Mouse (Mus musculus): ENCODE measurements at regions not wholly inside any gene's neighbourhood (a gene's known extent, or its start where the extent isn't known, plus 50 kb on each side); places are given as distances from the start of the nearest gene placed in this dataset.
A peak's percentile ranks its signal among the peaks of the same experiment; 100 is the strongest.

DNA sequence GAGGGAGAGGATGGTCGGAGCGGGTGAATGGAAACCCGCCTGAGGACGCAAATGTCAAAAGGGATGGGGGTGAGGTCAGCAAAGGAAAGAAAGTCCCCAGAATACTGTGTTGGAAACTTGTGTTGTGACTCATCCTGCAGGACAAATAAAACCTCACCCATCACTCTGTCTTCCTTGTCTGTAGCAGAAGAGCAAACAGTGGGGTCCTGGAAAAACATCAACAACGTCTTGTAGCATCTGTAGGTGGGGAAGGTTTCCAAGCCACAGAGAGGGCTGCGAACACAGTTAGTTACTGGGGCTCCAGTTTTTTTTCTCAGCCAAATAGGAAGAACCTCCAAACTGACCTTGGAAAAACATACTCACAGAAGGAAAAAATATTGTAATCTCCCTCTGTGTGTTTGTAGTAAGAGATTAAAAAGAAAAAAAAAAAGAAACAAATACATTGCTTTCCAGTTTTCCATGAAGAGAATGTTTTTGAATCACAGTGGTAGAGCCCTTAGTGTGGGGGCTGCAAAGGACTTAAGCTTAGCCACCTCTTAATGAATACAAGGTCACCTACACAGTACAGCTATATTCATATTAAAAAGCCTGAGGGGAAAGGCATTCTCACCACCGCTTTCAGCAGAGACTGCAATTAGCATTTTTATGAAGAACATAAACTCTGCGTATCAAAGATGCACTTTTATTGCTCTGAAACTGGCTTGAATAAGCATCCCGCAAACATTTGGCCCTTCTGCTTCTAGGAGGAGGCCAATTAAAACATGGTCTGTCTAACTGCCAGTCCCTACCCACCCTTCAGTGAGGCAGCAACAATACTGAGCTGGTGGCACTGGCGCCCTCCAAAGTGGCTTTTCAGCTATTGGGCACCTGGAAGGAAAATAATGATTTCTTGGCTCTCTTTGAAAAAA, 198.6 kb upstream of the Tprg start:
- peak in 1 of 2 experiments; percentile 42 for DNase-seq (ENCODE audit: inconsistent age in 2 of 2, low spot score in 1 of 2)

GRCm38 (mm10) chr16:25088649-25089019, 198.0 kb upstream of the Tprg start:
- DNase-seq (ENCODE audit: inconsistent age in 2 of 2, low spot score in 1 of 2), result no peak

DNA sequence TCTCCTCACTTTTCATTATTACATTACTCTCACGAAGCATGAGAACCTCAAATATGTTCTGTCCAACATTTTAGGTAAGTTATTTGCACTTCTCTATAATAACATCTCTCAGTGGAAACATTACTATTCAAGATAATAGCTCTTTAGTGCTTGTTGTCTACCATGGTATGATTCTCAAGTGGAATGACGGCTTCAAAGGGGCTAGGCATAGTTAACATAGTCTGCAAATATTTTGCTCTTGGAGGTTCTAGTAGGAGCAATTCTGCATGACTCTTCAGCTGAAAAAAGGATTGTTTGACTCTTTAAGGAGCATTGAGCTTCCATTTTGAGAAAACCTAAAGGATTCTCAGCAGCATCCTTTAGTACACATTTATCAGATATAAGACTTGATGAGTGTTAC, 182.5 kb upstream of the Tprg start:
- no peak for DNase-seq (ENCODE audit: inconsistent age in 2 of 2, low spot score in 1 of 2)

DNA sequence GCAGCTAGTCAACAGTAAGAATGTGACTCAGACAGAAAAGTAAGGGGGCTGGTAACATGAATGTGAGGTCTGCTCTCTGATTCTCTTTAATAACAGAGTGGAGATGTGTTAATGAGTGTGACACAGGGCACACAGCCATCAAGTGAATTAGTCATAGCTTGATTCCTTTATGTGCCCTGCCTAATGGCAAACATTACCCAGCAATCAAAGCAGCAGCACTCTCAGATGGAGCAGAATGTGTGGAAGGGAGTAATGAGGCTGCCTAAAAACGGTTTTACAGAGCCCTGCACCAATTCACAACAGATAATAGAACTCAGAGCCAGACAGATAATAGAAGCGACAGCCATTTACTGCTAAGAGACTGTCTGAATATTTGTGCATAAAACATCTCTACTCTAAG, 182.0 kb upstream of the Tprg start:
- no peak for DNase-seq (ENCODE audit: inconsistent age in 2 of 2, low spot score in 1 of 2)

DNA sequence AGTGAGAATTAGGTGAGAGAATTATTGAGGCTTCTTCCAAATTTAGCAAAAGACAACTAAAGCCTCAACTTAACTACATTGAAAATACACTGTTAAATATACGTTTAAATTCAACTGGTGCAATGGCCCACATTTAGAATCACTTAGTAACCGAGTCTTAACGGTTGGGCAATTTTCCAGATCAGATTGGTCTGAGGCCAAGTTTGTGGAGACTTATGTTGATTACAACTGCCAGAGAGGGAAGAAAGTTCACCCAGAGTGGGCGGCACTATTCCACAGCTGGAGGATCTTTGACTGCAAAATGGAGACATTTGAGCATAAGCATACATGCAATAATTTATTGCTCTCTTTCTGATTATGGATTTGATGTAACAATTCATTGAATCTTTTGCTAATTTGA, 146.5 kb upstream of the Tprg start:
- peak; percentile 15 to 71 for DNase-seq (ENCODE audit: inconsistent age in 2 of 2, low spot score in 1 of 2)

DNA sequence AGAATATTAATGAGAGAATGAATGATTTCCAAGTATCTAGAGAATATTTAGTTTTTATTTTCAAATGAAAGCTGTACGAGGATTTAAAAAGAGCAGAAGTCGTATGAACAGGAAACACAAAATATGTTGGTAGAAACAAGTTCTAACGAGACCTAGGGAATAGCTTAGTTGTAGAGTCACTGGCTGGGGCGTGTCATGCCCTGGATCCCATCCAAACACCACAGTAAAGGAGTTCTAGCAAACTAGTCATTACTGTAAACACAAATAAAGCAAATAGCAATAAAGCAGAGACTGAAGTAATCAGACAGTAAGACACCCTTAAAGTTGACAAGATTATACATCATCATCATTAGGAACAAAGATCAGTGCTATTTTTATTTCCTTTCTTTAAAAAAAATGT, 139.1 kb upstream of the Tprg start:
- no peak for DNase-seq (ENCODE audit: inconsistent age in 2 of 2, low spot score in 1 of 2)

DNA sequence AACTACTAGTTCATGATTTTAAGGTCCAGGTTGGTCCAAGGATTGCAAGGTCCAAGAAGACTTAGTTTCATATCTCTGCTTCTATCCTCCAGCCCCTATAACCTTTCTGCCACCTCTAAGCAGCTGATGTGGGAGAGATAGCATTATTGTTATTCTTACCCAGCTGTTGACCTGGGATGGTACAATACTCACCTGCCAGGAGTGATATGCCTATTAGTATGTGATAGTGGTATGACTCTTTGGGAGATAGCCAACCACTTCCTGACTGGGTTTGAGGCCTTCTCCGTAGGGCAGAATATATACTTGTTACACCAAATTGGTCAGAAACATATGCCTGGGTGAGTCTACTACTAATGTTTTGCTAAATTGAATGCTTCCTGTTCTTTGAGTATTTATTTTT, 137.4 kb upstream of the Tprg start:
- no peak for DNase-seq (ENCODE audit: inconsistent age in 2 of 2, low spot score in 1 of 2)

DNA sequence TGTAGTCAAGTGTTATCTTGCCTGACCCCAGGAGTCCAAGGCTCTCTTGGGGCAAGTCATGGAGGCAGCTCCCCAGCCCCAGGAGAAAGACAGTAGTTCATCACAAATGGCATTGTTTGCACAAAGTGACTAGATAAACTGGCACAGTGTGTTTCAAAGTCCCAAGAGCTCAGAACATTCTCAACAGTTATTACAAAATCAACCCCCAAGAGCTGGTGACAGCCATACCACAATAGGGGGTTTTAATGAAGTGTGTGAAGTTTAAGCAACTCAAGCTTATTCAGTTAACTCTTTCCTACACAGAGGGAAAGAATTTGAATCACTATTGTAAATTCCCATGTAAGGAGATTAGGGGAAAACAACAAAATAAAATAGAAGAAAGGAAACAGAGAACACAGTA, 109.7 kb upstream of the Tprg start:
- peak in 1 of 2 experiments; percentile 8 for DNase-seq (ENCODE audit: inconsistent age in 2 of 2, low spot score in 1 of 2)

GRCm38 (mm10) chr16:25178055-25178454, 108.6 kb upstream of the Tprg start:
- DNase-seq (ENCODE audit: inconsistent age in 2 of 2, low spot score in 1 of 2), result peak in 1 of 2 experiments; percentile 10

- peak in 1 of 2 experiments; percentile 16 for DNase-seq (ENCODE audit: inconsistent age in 2 of 2, low spot score in 1 of 2)
Measured at GRCm38 (mm10) chr16:25181939-25182338, 104.7 kb upstream of the Tprg start.

GRCm38 (mm10) chr16:25197079-25197478, 89.5 kb upstream of the Tprg start:
- peak in 1 of 2 experiments; percentile 1 for DNase-seq (ENCODE audit: inconsistent age in 2 of 2, low spot score in 1 of 2)

DNA sequence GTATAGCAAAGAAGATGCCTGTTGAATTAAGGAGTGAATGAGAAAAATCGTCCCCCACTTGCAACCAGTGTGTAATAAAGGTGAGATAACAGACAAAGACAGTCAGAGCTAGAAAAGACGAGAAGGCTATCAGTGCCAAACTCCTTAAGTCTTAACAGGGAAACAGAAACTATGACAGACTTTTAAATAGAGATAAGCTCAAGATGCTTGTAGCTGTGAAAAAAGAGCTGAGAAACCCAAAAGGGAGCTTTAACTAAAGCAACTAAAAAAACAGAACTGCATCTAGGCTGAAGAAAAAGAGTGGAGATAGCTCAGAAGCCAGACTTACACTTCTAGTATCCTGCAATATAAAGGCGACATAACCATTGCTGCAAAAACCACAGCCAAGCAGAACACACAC, 87.8 kb upstream of the Tprg start:
- DNase-seq (ENCODE audit: inconsistent age in 2 of 2, low spot score in 1 of 2), result peak in 1 of 2 experiments; percentile 8

- no peak for DNase-seq (ENCODE audit: inconsistent age in 2 of 2, low spot score in 1 of 2)
Measured at GRCm38 (mm10) chr16:25199984-25200383, 86.6 kb upstream of the Tprg start.

DNA sequence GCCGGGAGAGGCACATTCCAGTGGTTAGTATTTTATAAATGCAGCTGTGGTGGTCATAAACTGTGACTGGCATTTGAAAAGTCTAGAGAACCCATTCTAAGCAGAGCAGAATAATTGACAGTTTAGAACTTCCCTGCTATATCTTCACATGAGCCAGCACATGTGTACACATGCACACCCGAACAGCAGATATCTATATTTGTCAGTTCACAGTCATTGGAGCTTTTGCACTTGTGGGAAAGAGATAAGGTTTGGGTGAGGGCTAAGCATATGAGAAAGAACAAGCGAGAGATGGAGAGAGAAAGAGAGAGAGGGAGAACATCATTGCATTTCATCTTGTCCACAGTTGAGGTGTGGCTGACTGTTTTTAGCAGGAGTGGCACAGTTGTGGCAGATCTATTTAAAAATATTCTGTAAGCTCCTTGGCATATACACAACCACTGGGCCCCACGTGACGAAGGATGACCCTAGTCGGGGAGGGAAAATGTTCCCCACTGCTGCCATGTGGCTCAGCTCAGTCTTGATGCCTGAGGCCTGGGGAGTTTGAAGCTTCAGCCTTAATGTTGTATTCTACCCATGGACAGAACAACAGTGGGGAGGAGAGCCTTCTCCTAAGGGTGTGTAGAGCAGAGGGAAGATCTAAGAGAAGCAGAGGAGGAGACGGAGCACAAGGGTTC, 85.4 kb upstream of the Tprg start:
- DNase-seq (ENCODE audit: inconsistent age in 2 of 2, low spot score in 1 of 2), result peak in 1 of 2 experiments; percentile 10

- no peak for DNase-seq (ENCODE audit: inconsistent age in 2 of 2, low spot score in 1 of 2)
Measured at GRCm38 (mm10) chr16:25213250-25213649, 73.4 kb upstream of the Tprg start.

GRCm38 (mm10) chr16:25220552-25220951, 66.1 kb upstream of the Tprg start:
- DNase-seq (ENCODE audit: inconsistent age in 2 of 2, low spot score in 1 of 2), result peak; percentile 91 to 97

DNA sequence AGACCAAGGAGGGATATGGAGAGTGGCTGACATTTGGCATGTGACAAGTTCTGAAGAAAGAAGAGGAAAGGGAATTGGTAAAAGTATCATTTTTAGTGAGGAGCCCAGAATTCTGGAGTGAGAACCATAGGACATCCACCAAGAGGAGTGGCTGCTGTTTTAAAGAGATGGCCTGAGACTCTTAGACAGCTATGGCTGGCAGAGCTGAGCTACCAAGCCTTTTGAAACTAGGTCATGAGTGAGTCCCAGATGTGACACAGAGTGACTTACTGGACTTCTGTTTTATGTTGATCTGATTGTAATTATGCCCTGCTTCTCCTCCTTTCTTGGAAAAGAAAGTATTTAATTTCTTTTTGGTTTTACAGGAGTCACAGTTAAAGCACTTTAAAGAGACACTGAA, 61.8 kb upstream of the Tprg start:
- DNase-seq (ENCODE audit: inconsistent age in 2 of 2, low spot score in 1 of 2), result peak in 1 of 2 experiments; percentile 53

Data from adrenal gland, adult (tissue).